Mouse (Mus musculus) heart, adult 2 months (tissue): Measurements from ENCODE around the gene Kat14.

ENCODE experiments used
- CTCF ChIP-seq: fragments of 200-600 bp; IDR thresholded peaks from 2 replicates; pipeline ENCODE4 v1.8.1; 2022; ENCODE audit warnings: antibody characterized with exemption, mild to moderate bottlenecking, moderate library complexity
- POLR2A ChIP-seq: fragments of 200-500 bp; IDR thresholded peaks from 2 replicates; pipeline ENCODE4 v1.6.1; 2011; ENCODE audit warnings: mild to moderate bottlenecking, low read depth, low read length, control low read depth; ENCODE audit not compliant: insufficient read depth

GRCm38 (mm10) chr2:144369511-144369910 is 728 bp downstream of the Kat14 start:
- TF ChIP-seq CTCF (no peak), POLR2A (no peak)
